Mouse (Mus musculus) megakaryocyte progenitor cell, adult 5-6 weeks (primary cell): ENCODE data around the gene Stx4a. TPM values are rescaled to one million over a fixed set of nuclear protein-coding genes. Genes with fewer than 3 reads are reported as not detected.
"Not testable (repeated sequence)": the region's sequence is repeated elsewhere in the genome, so short reads cannot be mapped to it uniquely, and the experiment has no call there.

Source experiments
- ATAC-seq: replicated peaks from 2 replicates; pipeline ENCODE4 v1.8.0; 2016; ENCODE audit warnings: mild to moderate bottlenecking, moderate TSS enrichment, inconsistent platforms; ENCODE audit not compliant: poor library complexity
- total RNA-seq, 2 experiments: library from RNA; stranded (forward) in 1 of 2; stranded (reverse) in 1 of 2; fragments of 157-497, 149-512 nt in 1 of 2; fragments of 200-1000 nt in 1 of 2; gene quantifications; 2 replicates each; pipeline versions ENCODE4 v1.2.3 to v1.2.4; 2015 to 2017

Gene Stx4a
- 55.8 and 70.2 TPM in 2 replicates for total RNA-seq (2015)
- 35.7 and 50.4 TPM in 2 replicates for total RNA-seq (2017)

DNA sequence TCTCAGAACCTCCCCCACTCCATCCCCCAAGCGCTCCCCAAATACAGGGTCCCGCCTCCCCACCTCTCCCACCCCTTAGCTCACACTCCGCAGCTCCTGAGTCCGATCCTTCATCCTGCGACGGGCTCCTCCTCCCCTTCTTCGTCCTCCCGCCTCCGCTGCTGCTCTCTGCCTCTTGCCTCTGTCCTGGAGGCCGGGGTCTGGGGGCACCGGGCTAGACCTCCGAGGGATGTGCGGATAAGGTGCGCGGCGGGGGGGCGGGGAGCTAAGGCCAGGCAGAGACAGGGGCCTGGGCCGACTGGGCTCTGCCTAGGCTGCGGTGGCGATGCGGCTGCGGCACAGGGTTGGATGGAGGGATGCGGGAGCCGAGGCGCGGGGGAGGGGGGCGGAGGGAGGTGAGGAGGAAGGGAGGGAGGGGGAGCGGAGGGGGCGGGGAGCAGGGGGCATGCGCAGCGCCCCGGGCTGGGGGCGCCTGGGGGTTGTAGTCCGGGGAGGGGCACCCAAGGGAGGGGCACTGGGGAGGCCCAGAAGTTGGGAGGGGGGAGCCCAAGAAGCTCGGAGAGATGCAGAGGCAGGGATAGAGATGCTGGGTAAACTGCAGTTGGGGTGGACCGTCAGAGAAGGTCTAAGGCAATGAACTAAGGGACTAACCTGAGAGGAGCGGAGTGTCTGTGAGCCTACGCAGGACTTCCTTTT is at the start of gene Stx4a, which contains the start of gene Stx1b:
Stx4a (plus strand) TSS at position 119 of the 696 bp plus-strand sequence.
Stx1b (minus strand) TSS at position 374 of the 696 bp plus-strand sequence.
- ATAC-seq: no peak

DNA sequence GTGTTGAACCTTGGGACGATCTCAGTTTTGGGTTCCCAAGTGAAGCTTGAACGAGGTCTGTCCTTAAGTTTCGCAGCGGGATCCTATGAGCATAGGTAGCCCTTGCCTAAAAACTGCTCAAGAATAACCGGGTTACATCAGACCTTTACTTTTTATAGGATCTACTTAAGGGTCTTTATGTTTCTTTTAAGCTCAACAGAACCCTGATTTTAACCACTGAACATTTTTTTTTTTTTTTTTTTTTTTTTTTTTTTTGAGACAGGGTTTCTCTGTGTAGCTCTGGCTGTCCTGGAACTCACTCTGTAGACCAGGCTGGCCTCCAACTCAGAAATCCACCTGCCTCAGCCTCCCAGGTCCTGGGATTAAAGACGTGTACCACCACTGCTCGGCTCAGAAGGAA is 48.3 kb upstream of the Stx4a start:
- not testable (repeated sequence) for ATAC-seq

DNA sequence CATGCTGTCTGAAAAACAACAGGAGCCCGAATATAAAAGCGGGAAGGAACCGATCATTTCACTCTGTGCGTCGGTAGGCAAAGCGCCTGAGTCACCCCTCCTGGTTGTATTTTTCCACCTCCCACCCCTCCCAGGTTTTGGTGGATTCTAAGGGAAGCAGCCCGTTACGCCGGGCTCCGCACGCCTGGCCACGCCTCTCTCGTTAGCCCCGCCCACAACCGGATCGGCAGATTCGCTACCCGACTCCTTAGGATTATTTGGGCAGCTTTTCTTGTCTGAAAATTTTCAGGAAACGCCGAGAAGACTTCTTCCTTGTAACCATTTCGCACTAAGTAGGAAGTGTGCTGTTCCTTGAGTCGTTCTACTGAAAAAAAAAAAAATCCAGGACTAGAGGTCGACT is 47.7 kb upstream of the Stx4a start, which contains the start of gene Setd1a:
Setd1a (plus strand) TSS at position 245 of the 400 bp plus-strand sequence.
- peak; percentile 54 for ATAC-seq

DNA sequence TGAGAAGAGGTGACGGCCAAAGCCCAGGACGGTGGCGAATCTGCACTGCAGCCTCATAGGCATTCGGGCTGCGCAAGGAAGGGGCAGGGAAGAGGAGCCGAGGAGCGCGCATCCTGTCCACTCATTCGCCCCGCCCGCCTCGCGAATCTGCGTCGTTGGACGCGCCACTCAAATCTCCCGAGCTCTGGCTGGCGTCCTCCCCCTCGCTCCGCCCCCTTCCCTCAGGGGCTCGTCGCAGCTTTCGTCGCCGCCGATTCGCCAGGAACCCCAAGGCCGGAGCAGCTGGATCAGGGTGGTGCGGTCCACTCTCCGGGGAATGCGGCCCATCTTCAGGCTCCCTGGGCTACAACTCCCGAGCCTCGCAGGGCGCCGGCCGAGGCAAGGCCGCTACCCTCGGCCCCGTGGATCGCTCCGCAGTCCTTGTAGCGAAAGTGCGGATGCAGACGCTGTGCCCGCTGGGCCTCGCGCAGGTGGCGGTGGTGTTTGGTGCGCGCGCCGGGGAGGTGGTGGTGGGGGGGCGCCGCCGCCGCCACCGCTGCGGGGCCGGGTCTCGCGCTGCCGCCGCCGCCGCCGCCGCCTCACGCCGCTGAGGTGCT is 47.1 kb upstream of the Stx4a start:
- peak; percentile 85 for ATAC-seq

DNA sequence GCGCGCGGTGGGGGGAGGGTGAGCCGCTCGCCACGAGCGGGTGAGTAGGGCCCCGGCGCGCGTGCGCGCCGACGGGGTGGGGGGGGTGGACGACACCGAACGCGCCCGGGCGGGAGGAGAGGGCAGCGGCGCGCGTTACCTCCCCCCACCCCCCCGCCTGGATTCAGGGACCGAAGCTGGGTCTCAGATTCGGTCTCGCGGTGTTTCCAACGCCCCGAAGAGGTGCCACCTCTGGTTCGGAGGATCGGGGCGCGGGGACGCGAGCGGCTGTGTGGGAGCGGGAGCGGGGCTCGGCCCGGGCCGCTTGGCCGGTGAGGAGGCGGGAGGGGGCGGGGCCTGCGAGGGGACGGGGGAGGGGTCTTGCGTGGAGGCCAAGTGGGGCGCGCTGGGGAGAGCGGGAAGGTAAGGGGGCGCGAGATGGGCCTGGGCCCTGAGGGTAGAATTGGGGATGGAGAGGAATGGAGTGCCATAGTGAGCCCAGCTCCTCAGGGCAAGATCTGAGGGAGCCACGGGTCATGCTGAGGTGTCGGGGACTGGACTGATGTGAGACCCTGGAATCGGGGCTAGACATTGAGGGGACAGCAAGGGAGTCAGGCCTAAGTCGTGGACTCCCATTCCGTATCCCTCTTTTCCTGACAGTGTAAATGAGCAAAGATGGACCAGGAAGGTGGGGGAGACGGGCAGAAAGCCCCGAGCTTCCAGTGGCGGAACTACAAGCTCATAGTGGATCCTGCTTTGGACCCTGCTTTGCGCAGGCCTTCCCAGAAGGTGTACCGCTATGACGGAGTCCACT is 46.4 kb upstream of the Stx4a start:
- peak; percentile 7 for ATAC-seq

DNA sequence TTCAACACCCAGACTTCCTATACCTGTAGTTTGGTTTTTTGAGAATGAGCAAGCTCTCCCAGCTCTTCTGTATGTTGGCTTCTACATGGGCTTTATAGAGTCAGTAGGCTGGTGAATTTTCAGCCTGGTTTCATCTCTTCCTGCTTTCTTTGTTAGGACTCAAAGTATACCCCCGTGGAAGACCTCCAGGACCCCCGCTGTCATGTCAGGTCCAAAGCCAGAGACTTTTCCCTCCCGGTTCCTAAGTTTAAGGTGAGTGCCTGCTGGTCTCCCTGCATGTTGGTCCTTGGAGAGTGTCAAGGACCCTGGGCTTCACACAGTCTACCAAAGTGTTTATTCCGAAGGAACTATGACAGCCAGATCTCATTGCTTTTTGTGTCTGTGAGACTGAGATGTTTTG is 45.7 kb upstream of the Stx4a start:
- no peak for ATAC-seq

DNA sequence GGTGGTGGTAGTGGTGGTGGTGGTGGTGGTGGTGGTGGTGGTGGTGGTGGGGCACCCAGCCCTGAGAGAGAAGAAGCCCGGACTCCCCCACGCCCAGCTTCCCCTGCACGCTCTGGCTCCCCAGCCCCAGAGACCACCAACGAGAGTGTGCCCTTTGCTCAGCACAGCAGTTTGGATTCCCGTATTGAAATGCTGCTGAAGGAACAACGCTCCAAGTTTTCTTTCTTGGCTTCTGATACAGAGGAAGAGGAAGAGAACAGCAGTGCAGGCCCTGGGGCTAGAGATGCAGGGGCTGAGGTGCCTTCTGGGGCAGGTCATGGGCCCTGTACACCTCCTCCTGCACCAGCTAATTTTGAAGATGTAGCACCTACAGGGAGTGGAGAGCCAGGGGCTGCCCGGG is 38.8 kb upstream of the Stx4a start, which contains the start of gene Gm49388:
Gm49388 (plus strand) TSS at position 301 of the 400 bp plus-strand sequence.
- no peak for ATAC-seq

DNA sequence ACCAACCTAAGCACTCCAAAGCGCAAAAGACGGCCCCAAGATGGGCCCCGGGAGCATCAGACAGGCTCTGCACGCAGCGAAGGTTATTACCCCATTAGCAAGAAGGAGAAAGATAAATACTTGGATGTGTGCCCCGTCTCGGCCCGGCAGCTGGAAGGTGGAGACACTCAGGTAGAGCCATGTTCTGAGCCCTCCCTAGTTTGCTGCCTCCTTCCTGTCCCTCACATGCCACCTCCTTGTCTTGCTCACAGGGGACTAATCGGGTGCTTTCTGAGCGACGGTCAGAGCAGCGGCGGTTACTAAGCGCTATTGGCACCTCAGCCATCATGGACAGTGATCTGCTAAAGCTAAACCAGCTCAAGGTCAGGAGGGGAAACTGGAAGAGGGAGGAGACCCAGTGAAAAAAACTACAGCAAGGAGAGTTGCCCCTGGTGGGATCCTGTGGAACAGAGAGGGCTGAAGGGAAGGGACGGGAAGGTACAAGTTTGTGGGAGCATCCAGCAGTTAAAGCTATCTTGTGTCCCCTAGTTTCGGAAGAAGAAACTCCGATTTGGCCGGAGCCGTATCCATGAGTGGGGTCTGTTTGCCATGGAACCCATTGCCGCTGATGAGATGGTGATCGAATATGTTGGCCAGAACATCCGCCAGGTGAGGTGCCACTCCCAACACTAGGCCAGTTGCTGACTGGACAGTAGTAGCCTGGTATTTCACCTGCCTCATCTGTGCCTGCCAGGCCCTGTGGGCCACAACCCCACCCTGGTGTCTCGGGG is 26.8 kb upstream of the Stx4a start:
- no peak for ATAC-seq

DNA sequence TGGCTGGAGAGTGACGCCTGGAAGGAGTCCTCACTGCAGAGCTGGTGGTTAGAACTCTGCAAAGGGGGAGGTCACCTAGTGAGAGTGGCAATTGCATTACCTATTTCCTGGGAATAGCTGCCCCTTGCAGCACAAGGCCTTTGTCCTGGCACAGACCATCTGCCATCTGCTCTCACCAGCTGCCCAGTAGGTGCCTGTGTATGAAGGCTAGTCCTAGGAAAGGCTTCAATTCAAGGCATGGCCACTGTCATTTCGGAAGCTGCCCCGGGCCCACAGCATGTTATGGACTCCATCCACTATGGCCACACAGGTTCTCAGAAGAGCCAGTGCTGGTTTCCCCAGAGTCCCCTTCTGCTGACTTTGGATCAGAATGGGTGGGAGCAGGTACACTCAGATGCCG is 25.5 kb upstream of the Stx4a start:
- ATAC-seq: no peak

DNA sequence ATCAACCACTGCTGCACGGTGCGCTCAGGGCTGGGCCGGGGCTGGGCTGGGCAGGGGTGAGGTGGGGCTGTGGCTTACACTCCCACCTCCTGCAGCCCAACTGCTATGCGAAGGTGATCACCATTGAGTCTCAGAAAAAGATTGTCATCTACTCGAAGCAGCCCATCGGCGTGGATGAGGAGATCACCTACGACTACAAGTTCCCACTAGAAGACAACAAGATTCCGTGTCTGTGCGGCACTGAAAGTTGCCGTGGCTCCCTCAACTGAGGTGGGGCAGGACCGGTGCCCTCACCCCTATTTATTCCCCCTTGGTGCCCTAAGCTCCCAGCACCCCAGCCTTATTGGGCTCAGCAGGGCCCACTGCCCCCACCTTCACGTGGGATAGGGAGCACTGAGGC is 24.9 kb upstream of the Stx4a start:
- no peak for ATAC-seq

DNA sequence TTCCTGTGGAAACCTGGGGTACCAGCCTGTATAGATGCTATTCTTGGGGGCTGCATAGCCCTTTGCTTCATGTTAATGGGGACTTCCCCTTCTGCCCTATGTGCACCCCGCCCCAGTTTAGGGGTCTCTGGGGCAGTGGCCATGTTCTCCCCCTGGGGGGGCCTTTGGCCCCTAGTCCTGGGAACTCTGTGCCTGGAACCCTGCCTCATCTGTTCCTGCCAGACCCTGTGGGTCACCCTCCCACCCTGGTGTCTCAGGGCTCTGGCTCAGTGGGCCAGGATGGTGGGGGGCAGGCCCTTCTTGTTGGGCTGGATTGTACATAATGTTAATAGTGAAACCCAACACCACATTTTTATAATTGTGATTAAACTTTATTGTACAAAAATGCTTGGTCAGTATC is 24.4 kb upstream of the Stx4a start:
- ATAC-seq: no peak

DNA sequence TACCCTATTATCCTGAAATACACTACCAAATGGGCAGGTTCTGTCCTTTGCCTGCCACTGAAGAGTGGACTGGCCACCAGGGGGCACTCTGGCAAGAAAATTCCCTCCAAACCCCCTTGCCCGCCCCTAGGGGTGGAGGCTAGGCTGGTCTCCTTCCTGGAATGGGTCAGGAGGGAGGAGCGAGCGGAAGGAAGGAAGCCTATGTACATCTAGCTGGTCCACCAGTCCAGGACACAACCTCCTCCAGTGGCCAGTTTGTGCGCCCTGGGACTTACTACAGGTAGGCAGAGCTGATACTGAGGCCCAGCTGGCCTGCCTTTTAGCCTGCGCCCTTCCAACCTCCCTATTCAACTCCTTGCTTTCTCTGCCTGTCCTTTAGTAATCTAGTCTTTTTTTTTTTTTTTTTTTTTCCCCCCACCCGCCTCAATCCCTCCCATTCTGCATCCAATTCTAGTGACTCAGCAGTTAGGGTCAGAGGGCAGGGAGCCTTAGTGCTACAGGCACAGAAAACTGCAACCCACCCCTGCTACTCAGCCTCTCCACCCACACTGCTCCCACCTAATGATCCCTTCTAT is 23.6 kb upstream of the Stx4a start, which contains the start of gene Hsd3b7:
Hsd3b7 (plus strand) TSS at position 170 of the 575 bp plus-strand sequence.
- peak; percentile 79 for ATAC-seq

DNA sequence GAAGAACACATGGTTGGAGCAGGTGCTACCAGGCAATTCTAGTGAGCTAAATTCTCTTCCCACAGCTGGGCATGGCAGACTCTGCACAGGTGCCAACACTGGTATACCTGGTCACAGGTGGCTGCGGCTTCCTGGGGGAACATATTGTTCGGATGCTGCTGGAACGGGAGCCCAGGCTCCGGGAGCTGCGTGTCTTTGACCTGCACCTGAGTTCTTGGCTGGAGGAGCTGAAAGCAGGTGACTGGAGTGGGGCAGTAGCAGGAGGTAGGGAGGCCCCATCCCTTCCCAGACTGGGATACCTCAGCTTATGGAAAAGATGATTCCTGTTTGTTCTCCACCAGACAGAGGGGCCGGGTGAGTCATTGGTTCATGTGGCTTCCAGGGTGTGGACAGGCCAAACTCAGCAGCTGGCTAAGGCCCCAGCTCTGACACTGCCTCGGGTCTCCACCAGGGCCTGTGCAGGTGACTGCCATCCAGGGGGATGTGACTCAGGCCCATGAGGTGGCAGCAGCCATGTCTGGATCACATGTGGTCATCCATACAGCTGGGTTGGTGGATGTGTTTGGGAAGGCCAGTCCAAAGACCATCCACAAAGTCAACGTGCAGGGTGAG is 23.0 kb upstream of the Stx4a start:
- ATAC-seq: no peak

DNA sequence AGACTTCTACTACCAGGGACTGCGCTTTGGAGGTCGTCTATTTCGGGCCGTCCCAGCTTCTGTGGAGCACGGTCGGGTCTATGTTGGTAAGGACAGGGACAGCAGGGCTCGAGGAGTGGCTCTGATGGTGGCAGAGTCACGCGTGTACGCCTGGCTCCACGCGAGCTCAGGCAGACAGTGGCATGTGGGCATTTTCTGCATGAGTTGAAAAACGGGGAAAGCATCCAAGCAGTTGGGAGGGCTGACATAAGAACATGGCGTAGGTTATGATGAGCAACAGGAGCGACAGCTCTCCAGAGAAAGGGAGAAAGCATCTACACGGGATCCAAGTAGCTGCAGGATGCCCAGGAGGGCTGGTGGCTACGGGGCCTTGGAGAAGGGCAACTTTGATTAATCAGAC is 21.8 kb upstream of the Stx4a start:
- no peak for ATAC-seq

DNA sequence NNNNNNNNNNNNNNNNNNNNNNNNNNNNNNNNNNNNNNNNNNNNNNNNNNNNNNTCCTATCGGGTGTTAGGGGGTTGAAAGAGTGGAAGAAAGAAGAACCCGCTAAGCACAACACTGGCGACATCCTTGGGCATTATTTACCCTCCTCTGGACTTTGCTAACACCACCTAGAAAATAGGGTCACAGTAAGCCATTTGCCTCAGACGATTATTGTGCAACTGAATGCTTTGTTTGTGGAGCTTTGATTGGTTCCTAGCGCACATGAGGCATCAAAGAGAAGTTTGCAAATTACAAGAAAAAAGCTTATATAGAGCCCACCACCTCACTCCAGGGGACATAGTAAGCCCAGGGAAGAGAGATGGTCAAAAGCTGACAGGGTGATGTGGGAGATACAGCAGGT is 15.3 kb upstream of the Stx4a start:
- ATAC-seq: no peak

DNA sequence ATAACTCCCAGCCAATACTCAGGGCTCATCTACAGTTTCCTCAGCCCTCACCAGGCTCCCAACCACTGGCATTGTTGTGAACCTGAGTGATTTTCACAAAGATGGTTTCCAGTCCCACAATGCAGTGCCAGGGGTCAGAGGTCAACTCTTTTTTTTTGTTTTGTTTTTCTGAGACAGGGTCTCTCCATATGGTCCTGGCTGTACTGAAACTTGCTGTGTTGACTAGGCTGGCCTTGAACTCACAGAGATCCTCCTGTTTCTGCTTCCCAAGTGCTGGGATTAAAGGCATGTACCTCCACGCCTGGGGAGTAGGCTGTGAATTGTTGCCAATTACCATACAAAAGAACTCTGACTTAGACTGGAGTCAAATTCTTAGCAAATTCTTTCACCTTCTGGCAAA is 14.2 kb upstream of the Stx4a start:
- no peak for ATAC-seq

DNA sequence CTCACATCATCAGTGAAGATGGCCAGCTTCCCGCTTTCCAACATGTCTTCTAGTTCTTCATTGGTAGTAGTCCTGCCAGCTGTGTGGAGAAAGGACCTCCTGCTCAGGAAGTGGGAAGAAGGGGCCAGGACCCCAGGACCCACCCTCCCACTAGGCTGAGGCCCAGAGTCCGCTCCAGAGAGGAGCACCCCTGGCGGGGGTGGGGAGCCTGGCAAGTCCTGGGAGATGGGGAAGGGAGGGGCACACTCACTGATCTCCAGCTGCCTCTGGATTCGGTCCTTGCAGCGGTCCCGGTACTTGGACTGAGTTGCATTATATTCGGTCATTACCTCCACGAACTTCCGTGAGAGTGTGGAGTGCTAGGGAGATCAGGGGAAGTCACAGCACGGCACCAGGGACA is 13.4 kb upstream of the Stx4a start:
- ATAC-seq: no peak

DNA sequence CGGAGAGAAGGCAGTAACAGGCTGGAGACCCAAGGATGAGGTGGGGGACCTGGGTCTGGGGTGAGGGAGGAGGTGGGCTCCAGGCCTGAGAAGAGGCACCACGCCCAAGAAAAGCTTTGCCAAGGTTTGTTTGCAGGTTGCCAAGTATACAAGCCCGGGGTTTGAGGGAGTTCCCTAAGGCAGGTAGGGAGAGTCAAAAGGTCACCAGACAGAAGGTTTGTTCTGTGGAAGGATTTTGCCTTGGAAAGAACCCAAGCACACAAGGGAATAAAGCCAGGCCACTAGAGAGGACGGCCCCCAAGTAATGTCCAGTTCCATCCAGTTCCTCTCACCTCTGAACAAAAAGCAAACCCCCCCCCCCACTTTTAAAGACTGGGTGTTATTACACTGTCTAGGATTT is 12.9 kb upstream of the Stx4a start:
- no peak for ATAC-seq

DNA sequence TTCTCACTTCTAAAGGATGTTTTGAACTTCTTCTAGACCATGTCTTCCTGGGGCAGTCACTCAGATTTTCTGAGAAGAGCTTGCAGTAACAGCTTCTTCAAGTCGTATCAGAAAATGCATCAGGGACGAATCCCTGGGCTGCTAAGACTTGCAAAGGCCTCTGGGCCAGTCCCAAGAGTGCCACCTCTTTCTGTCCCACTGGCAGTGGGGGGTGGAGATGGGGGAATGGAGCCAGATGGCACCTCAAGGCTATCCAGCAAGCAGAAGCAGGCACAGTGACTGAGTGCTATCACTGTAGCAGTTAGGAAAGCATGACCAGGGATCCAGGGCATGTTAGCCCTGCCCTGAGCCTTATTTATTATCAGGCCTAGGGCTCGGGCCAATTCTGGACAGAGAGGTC is 11.8 kb upstream of the Stx4a start:
- no peak for ATAC-seq

DNA sequence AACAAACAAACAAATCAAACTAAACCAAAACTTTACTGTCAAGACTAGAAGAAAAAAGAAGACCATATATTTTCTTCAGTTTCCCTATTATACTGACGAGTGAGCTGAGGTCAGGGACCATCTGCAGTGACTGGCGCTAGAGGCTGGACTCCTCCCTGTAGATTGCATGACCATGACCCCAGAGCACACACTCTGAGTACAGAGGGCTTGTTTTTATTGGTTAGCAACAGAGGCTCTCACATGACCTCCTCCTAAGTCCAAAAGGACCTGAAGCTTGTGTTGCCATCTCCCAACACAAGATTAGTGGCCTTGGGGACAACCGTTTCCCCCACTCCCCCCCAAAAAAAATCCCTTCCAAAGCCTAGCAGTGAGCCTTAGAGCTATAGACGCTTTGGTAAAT is 10.3 kb upstream of the Stx4a start:
- ATAC-seq: no peak
